Mouse (Mus musculus) lung, adult 2 months (tissue): ENCODE measurements around the gene Trp73.

Experiments
- CTCF ChIP-seq: fragments of 200-500 bp; IDR thresholded peaks from 2 replicates; pipeline ENCODE4 v1.5.1; 2011; ENCODE audit warnings: mild to moderate bottlenecking, low read length, control low read depth; ENCODE audit not compliant: insufficient read depth
- POLR2A ChIP-seq: fragments of 200-500 bp; IDR thresholded peaks from 2 replicates; pipeline ENCODE4 v1.6.1; 2011; ENCODE audit warnings: low read depth, mild to moderate bottlenecking, control low read depth, low read length, borderline replicate concordance; ENCODE audit errors: extremely low read depth

DNA sequence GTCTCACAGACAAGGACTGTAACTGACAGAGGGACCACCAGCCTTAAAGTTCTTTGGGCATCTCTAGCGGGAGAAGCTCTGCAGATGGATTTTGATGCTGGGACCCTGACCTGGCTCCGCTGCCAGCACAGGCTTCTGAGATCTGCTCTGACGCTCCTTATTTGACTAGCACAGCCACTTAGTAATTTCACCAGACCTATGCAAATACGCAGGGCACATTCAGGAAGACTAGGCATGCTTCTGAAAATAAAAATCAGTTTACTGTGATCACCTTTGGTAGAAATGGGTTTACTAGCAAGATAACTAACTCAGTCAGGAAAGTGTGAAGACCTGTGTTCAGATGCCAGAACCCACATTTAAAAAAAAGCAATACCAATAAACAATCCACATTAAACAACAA, 8.1 kb downstream of the Trp73 start:
- TF ChIP-seq CTCF (no peak), POLR2A (no peak)
